Mouse (Mus musculus) spleen, adult 18-20 months (tissue): ENCODE results near the gene Tnnc1.

Experiments
- DNase-seq, 2 experiments: peaks; one replicate each; pipeline ENCODE4 v3.0.0; 2022; ENCODE audit warnings: mixed read lengths in 2 of 2

Gene Tnnc1

GRCm38 (mm10) chr14:31215157-31216002, 7.3 kb downstream of the Tnnc1 start:
- DNase-seq = peak; percentile 43 to 68

- no peak for DNase-seq
These were observed 8.7 kb downstream of the Tnnc1 start, which contains the start of gene Nisch for GRCm38 (mm10) chr14:31216846-31217245. Gene Nisch, minus strand, starts transcription at chr14:31216946.

- DNase-seq = peak; percentile 40 to 50
These were observed 9.6 kb downstream of the Tnnc1 start, which contains the start of gene Sema3g for GRCm38 (mm10) chr14:31217666-31218065. Gene Sema3g, plus strand, starts transcription at chr14:31217860.

GRCm38 (mm10) chr14:31226978-31227377, 18.9 kb downstream of the Tnnc1 start:
- peak in 1 of 2 experiments; percentile 29 for DNase-seq

- DNase-seq = peak; percentile 38 to 45
These were observed 20.1 kb downstream of the Tnnc1 start for GRCm38 (mm10) chr14:31228234-31228633.

GRCm38 (mm10) chr14:31230442-31230841, 22.3 kb downstream of the Tnnc1 start:
- no peak for DNase-seq

GRCm38 (mm10) chr14:31232404-31233069, 24.4 kb downstream of the Tnnc1 start:
- DNase-seq = no peak

GRCm38 (mm10) chr14:31233070-31233995, 25.2 kb downstream of the Tnnc1 start:
- DNase-seq = no peak

GRCm38 (mm10) chr14:31233996-31234591, 26.0 kb downstream of the Tnnc1 start:
- peak; percentile 34 to 77 for DNase-seq

- no peak for DNase-seq
These were observed 29.2 kb downstream of the Tnnc1 start for GRCm38 (mm10) chr14:31237101-31237882.

GRCm38 (mm10) chr14:31240528-31240927, 32.4 kb downstream of the Tnnc1 start:
- DNase-seq = no peak

GRCm38 (mm10) chr14:31244777-31245176, 36.7 kb downstream of the Tnnc1 start:
- DNase-seq = no peak

- no peak for DNase-seq
These were observed 37.8 kb downstream of the Tnnc1 start for GRCm38 (mm10) chr14:31245946-31246345.

- no peak for DNase-seq
These were observed 40.3 kb downstream of the Tnnc1 start for GRCm38 (mm10) chr14:31248396-31248795.

GRCm38 (mm10) chr14:31250222-31251083, 42.3 kb downstream of the Tnnc1 start:
- DNase-seq = no peak

- DNase-seq = peak; percentile 91 to 97
These were observed 43.0 kb downstream of the Tnnc1 start, which contains the start of the genes Phf7 and Bap1 for GRCm38 (mm10) chr14:31251084-31251604. Gene Phf7, minus strand, starts transcription at chr14:31251317. Gene Bap1, plus strand, starts transcription at chr14:31251450.

- no peak for DNase-seq
These were observed 43.5 kb downstream of the Tnnc1 start for GRCm38 (mm10) chr14:31251626-31252025.

- DNase-seq = no peak
These were observed 44.0 kb downstream of the Tnnc1 start for GRCm38 (mm10) chr14:31252091-31252490.

GRCm38 (mm10) chr14:31258476-31259050, 50.5 kb downstream of the Tnnc1 start:
- DNase-seq = no peak

GRCm38 (mm10) chr14:31260374-31260773, 52.3 kb downstream of the Tnnc1 start:
- no peak for DNase-seq
